Mouse (Mus musculus) stomach, embryonic 15.5 days (tissue): ENCODE data around the gene Ackr3. TPM values are rescaled to one million over a fixed set of nuclear protein-coding genes. Genes with fewer than 3 reads are reported as not detected.

Source experiments
- polyA plus RNA-seq: library from polyadenylated mRNA; unstranded; fragments of >200 nt; fragmentation: Nextera tagmentation; extraction: Ambion mirVana; gene quantifications from 2 replicates; pipeline ENCODE4 v1.2.1, GENCODE M21; 2015

Ackr3 gene
- polyA plus RNA-seq, 1 experiment from 2014 or later: 22.6 TPM

Other genes starting within 250 kb of the Ackr3 start
- gene Asb18, start 189.3 kb upstream of the Ackr3 start, polyA plus RNA-seq: not detected in 2 replicates
- 0.14 TPM in 1 of 2 replicates, not detected in the other for gene Iqca, start 50.6 kb upstream of the Ackr3 start, polyA plus RNA-seq